9 mouse cellular contexts compared by ENCODE assay signal in genomic region chr15:102381575-102381974, GRCm38 (mm10). TPM values are rescaled to one million over a fixed set of nuclear protein-coding genes. Genes with fewer than 3 reads are reported as not detected.
A peak's percentile ranks its signal among the peaks of the same experiment; 100 is the strongest.
DNase-seq lines count a peak whose midpoint lies in the region; ATAC-seq and TF ChIP-seq lines count a peak whose summit lies in the region.
"Had no signal": no experiment of that assay in that cellular context is flagged by ENCODE, and none has a peak within 500 bp of the region (broad histone marks: within the 10 kb centered on the region; RNA-seq: fewer than 3 reads in every experiment).

No protein-coding gene starts in this region.

- intact Hi-C loops in gastrocnemius, adult 2 months (cut with DNase I) = loop anchor here (1.0 to 2.0 kb wide), 3 partner anchors 39 to 143 kb away; partner anchors contain the start of gene Npff

- WGBS in hindbrain, embryonic 15.5 days = 7% methylated on average over 7 of the region's 7 CpGs

- H3K9ac ChIP-seq in hindbrain, embryonic 15.5 days = no peak overlapping the region

- peak; percentile 94 for TF ChIP-seq CTCF in gastrocnemius, adult 2 months (IDR thresholded peaks at IDR 0.05)

- no peak overlapping the region for H3K4me3 ChIP-seq in gastrocnemius, adult 2 months
- no peak overlapping the region for H3K4me3 ChIP-seq in hindbrain, embryonic 15.5 days
- H3K4me3 ChIP-seq: megakaryocyte, embryonic 14.5 days had no signal

- H3K4me1 ChIP-seq in hindbrain, embryonic 15.5 days (replicated peaks) = peaks cover 8% of the 10 kb centered on the region

- no peaks in the 10 kb centered on the region for H3K9me3 ChIP-seq in hindbrain, embryonic 15.5 days
- H3K9me3 ChIP-seq: megakaryocyte, embryonic 14.5 days had no signal

- peak; percentile 60 for DNase-seq in WW6 (ENCODE audit: low read depth, low spot score)
- DNase-seq in cerebellum, postnatal 4 days (ENCODE audit: low spot score in 2 of 2) = peak; percentile 83 to 84
- DNase-seq in gastrocnemius, adult 2 months = peak; percentile 89
- peak; percentile 73 for DNase-seq in layer of hippocampus, postnatal 36 days
- peak; percentile 87 for DNase-seq in lung, postnatal 25 days (ENCODE audit: low spot score)
- peak; percentile 87 for DNase-seq in retina, postnatal 1 day
- peak; percentile 87 for DNase-seq in thymus, postnatal 4 days

- ATAC-seq in hindbrain, embryonic 15.5 days (ENCODE audit: low FRiP score, low read depth) = peak; percentile 85

- no peak overlapping the region for H3K4me2 ChIP-seq in hindbrain, embryonic 15.5 days

- H3K27me3 ChIP-seq in hindbrain, embryonic 15.5 days = no peaks in the 10 kb centered on the region

- no peaks in the 10 kb centered on the region for H3K36me3 ChIP-seq in hindbrain, embryonic 15.5 days

- peak overlapping the region; percentile 51; the same call in 1 of the 2 replicates for H3K27ac ChIP-seq in gastrocnemius, adult 2 months
- no peak overlapping the region for H3K27ac ChIP-seq in hindbrain, embryonic 15.5 days (replicated peaks)

RNA-seq across cellular contexts. Expression of gene Sp7, which starts 14.6 kb away (rescaled TPM):
- not detected for total RNA-seq in gastrocnemius, adult 2 months (2021)
- polyA plus RNA-seq in hindbrain, embryonic 15.5 days (2015; fragmentation: Nextera tagmentation; extraction: Ambion mirVana) = 0.57 and 0.71 TPM in 2 replicates
- under 1 TPM; 0.38 to 0.57 TPM for total RNA-seq in layer of hippocampus, postnatal 36 days (2021)

RNA-seq across cellular contexts. Expression of gene Sp1, which starts 24.4 kb away (rescaled TPM):
- 10 to 100 TPM; 23.0 to 25.1 TPM for total RNA-seq in gastrocnemius, adult 2 months (2021)
- polyA plus RNA-seq in hindbrain, embryonic 15.5 days (2015; fragmentation: Nextera tagmentation; extraction: Ambion mirVana) = 3.4 and 4.0 TPM in 2 replicates
- total RNA-seq in layer of hippocampus, postnatal 36 days (2021) = 10 to 100 TPM; 22.4 to 23.1 TPM

RNA-seq across cellular contexts. Expression of gene Aaas, which starts 31.0 kb away (rescaled TPM):
- total RNA-seq in gastrocnemius, adult 2 months (2021) = 1 to 10 TPM; 5.7 to 7.8 TPM
- polyA plus RNA-seq in hindbrain, embryonic 15.5 days (2015; fragmentation: Nextera tagmentation; extraction: Ambion mirVana) = 36.8 and 37.9 TPM in 2 replicates
- total RNA-seq in layer of hippocampus, postnatal 36 days (2021) = 10 to 100 TPM; 21.4 to 24.2 TPM

RNA-seq across cellular contexts. Expression of gene Myg1, which starts 50.1 kb away (rescaled TPM):
- 10 to 100 TPM; 15.6 to 16.0 TPM for total RNA-seq in gastrocnemius, adult 2 months (2021)
- 92.6 and 94.2 TPM in 2 replicates for polyA plus RNA-seq in hindbrain, embryonic 15.5 days (2015; fragmentation: Nextera tagmentation; extraction: Ambion mirVana)
- 10 to 100 TPM; 65.9 to 69.8 TPM for total RNA-seq in layer of hippocampus, postnatal 36 days (2021)

RNA-seq across cellular contexts. Expression of gene Pfdn5, which starts 55.7 kb away (rescaled TPM):
- 100 to 1,000 TPM; 232 to 252 TPM for total RNA-seq in gastrocnemius, adult 2 months (2021)
- polyA plus RNA-seq in hindbrain, embryonic 15.5 days (2015; fragmentation: Nextera tagmentation; extraction: Ambion mirVana) = 460 and 473 TPM in 2 replicates
- 100 to 1,000 TPM; 400 to 436 TPM for total RNA-seq in layer of hippocampus, postnatal 36 days (2021)
